Mouse (Mus musculus) hindbrain, postnatal 0 days (tissue): ENCODE results near the gene Vstm5. TPM values are rescaled to one million over a fixed set of nuclear protein-coding genes. Genes with fewer than 3 reads are reported as not detected.
"Not testable (repeated sequence)": the region's sequence is repeated elsewhere in the genome, so short reads cannot be mapped to it uniquely, and the experiment has no call there.

Source experiments
- ATAC-seq: fragments of 200-750 bp; cut with Nextera tagmentation; 2 replicates; pipeline ENCODE4 v1.8.0; 2017; ENCODE audit warnings: mild to moderate bottlenecking, moderate TSS enrichment, moderate library complexity
- DNase-seq: peaks from one replicate; pipeline ENCODE4 v3.0.0-alpha.2; 2015; ENCODE audit warnings: low spot score
- H3K27ac ChIP-seq: fragments of 300-500 bp; sonication (generic); 2 replicates; pipeline ENCODE4 v1.5.1; 2014; ENCODE audit warnings: mild to moderate bottlenecking
- H3K27me3 ChIP-seq: fragments of 300-500 bp; sonication (generic); 2 replicates; pipeline ENCODE4 v1.6.1; 2014; ENCODE audit warnings: low read length, mixed read lengths; ENCODE audit not compliant: insufficient read depth
- H3K36me3 ChIP-seq: fragments of 300-500 bp; sonication (generic); 2 replicates; pipeline ENCODE4 v1.6.1; 2014; ENCODE audit warnings: low read length, mixed read lengths; ENCODE audit not compliant: insufficient read depth
- H3K4me1 ChIP-seq: fragments of 300-500 bp; sonication (generic); 2 replicates; pipeline ENCODE4 v1.6.1; 2014; ENCODE audit warnings: antibody characterized with exemption, low read length, mixed read lengths; ENCODE audit not compliant: insufficient read depth
- H3K4me2 ChIP-seq: fragments of 300-500 bp; sonication (generic); 2 replicates; pipeline ENCODE4 v1.6.1; 2014; ENCODE audit warnings: low read depth, mild to moderate bottlenecking, low read length, moderate library complexity, mixed read lengths
- H3K4me3 ChIP-seq: fragments of 300-500 bp; sonication (generic); 2 replicates; pipeline ENCODE4 v1.5.1; 2014; ENCODE audit warnings: low read length
- H3K9ac ChIP-seq: fragments of 300-500 bp; sonication (generic); replicated peaks from 2 replicates; pipeline ENCODE4 v1.6.1; 2014; ENCODE audit warnings: mild to moderate bottlenecking, low read length, moderate library complexity, mixed read lengths
- H3K9me3 ChIP-seq: fragments of 300-500 bp; sonication (generic); 2 replicates; pipeline ENCODE4 v1.6.1; 2016; ENCODE audit warnings: low read length, mixed read lengths
- CTCF ChIP-seq: IDR thresholded peaks from 2 replicates; pipeline ENCODE4 v1.5.1; 2016; ENCODE audit warnings: antibody characterized with exemption, control low read depth, low read depth
- WGBS: fragments of 180-500 bp; shearing (Covaris S2); extraction: QIAGEN DNeasy Blood & Tissue Kit; methylation state at CpG from one replicate; pipeline ENCODE4 v1.1.7; 2014; 5-methylcytosine and 5-hydroxymethylcytosine counted together
- polyA plus RNA-seq: library from polyadenylated mRNA; unstranded; fragments of >200 nt; fragmentation: Nextera tagmentation; extraction: Ambion mirVana; gene quantifications from 2 replicates; pipeline ENCODE4 v1.2.1, GENCODE M21; 2015
- total RNA-seq: library from RNA; depleted of rRNA; stranded (reverse); fragments of >200 nt; gene quantifications from 2 replicates; pipeline ENCODE4 v1.2.3, GENCODE M21; 2014; rRNA removed

Gene Vstm5
- total RNA-seq: 31.4 and 36.0 TPM in 2 replicates
- 27.4 and 27.9 TPM in 2 replicates for polyA plus RNA-seq

- peaks cover 14% of the 10 kb centered on the region; the same call in 1 of the 2 replicates for H3K4me1 ChIP-seq
- peak within 1 kb of the TSS; percentile 46 for H3K27ac ChIP-seq
- no peaks in the 10 kb centered on the region for H3K27me3 ChIP-seq
- peak within 1 kb of the TSS; percentile 75 for H3K4me2 ChIP-seq
- peak; percentile 55 for TF ChIP-seq CTCF
- 5% methylated on average over 35 of the region's 35 CpGs for WGBS
- DNase-seq (peak; percentile 79), ATAC-seq (peak; percentile 91)
- peak within 1 kb of the TSS; percentile 70 for H3K9ac ChIP-seq
- H3K4me3 ChIP-seq: peak within 1 kb of the TSS; percentile 40
- H3K36me3 ChIP-seq: no peaks in the 10 kb centered on the region
- H3K9me3 ChIP-seq: no peaks in the 10 kb centered on the region
Measured at GRCm38 (mm10) chr9:15239042-15239925, at the start of gene Vstm5. Gene Vstm5, plus strand, starts transcription at chr9:15239045.

GRCm38 (mm10) chr9:15194806-15195205, 44.0 kb upstream of the Vstm5 start:
- DNase-seq, H3K27ac ChIP-seq, H3K4me1 ChIP-seq, H3K27me3 ChIP-seq, ATAC-seq, H3K4me2 ChIP-seq, H3K9me3 ChIP-seq, H3K9ac ChIP-seq, H3K4me3 ChIP-seq, H3K36me3 ChIP-seq: not testable (repeated sequence)
- 81% methylated on average over 10 of the region's 10 CpGs for WGBS

- WGBS: 92% methylated on average over 4 of the region's 4 CpGs
- H3K9me3 ChIP-seq: no peaks in the 10 kb centered on the region
Measured at GRCm38 (mm10) chr9:15206631-15207030, 32.2 kb upstream of the Vstm5 start.

DNA sequence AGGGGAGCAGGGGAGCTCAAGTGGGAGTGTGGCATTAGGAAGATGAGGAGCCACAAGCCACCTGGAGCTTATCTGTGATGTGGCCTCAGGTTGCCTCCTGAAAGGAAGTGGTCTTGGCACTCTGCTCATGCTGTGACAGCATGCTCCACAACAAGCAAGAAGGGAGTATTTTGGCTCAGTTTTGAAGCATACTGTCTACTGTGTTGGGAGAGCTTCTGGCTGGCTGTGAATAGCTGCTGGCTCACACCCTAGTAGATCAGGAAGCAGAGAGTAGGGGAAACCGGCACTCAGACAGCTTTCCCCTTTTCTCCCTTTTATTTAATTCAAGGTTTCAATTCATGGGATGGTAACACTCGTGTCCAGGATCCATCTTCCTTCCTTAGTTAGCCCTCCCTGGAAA, 29.5 kb upstream of the Vstm5 start:
- H3K36me3 ChIP-seq: no peaks in the 10 kb centered on the region
- no peak for TF ChIP-seq CTCF
- H3K9ac ChIP-seq: no peak overlapping the region
- WGBS: 53% methylated on average over 2 of the region's 2 CpGs
- DNase-seq (no peak), ATAC-seq (no peak)
- no peak overlapping the region for H3K27ac ChIP-seq
- no peaks in the 10 kb centered on the region for H3K9me3 ChIP-seq
- H3K4me1 ChIP-seq: no peaks in the 10 kb centered on the region
- H3K27me3 ChIP-seq: no peaks in the 10 kb centered on the region
- H3K4me2 ChIP-seq: no peak overlapping the region
- no peak overlapping the region for H3K4me3 ChIP-seq

More at GRCm38 (mm10) chr9:15206631-15207030, 32.2 kb upstream of the Vstm5 start:
- no peak overlapping the region for H3K27ac ChIP-seq
- H3K4me1 ChIP-seq: no peaks in the 10 kb centered on the region
- H3K27me3 ChIP-seq: no peaks in the 10 kb centered on the region
- no peak for TF ChIP-seq CTCF
- no peaks in the 10 kb centered on the region for H3K36me3 ChIP-seq
- no peak for DNase-seq
- ATAC-seq: no peak
- H3K4me3 ChIP-seq: no peak overlapping the region
- H3K4me2 ChIP-seq: no peak overlapping the region
- no peak overlapping the region for H3K9ac ChIP-seq

DNA sequence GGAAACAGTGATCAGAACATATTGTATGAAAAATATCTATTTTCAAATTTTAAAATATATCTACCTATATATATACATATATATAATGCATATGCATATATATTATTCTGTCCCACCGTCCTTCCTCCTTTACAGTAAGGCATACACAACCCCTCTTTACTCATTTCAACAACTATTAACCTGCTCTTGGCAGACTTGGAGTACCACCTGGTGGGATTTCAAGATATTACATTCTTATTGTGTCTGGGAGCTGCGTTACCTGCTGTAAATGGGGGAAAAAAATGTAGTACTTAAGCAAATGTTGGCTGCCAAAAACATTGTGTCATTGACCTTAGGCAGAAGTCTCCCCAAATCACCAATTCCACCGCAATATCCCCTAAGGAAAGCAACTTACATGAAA, 27.0 kb upstream of the Vstm5 start:
- DNase-seq (peak; percentile 56), ATAC-seq (no peak)
- Histone ChIP-seq H3K27me3 (no peaks in the 10 kb centered on the region), H3K4me1 (no peaks in the 10 kb centered on the region), H3K4me3 (no peak overlapping the region), H3K4me2 (no peak overlapping the region), H3K9ac (no peak overlapping the region), H3K27ac (no peak overlapping the region), H3K36me3 (no peaks in the 10 kb centered on the region), H3K9me3 (no peaks in the 10 kb centered on the region)
- peak; percentile 55 for TF ChIP-seq CTCF
- WGBS: 72% methylated on average over 3 of the region's 3 CpGs

DNA sequence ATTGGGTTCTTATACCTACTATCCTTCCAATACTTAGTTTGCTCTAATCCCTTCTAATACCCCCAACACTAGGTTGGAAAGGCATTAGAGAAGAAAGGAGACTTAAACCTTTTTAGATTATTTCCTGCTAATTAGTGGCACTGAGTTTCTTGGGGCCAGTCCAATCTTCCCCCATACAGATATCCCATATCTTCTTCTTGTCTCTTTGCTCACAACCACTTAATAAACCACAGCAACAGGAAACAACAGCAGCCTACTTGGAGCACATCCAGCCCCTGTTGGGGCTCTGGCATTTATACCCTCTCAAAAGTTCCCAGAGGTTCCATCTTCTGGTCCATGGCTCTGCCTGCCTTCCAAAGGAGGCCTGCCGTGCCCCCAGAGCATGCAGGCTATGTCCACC, 25.1 kb upstream of the Vstm5 start:
- H3K4me3 ChIP-seq: no peak overlapping the region
- no peak for DNase-seq
- H3K36me3 ChIP-seq: no peaks in the 10 kb centered on the region
- no peaks in the 10 kb centered on the region for H3K4me1 ChIP-seq
- H3K27me3 ChIP-seq: no peaks in the 10 kb centered on the region
- H3K27ac ChIP-seq: no peak overlapping the region
- no peaks in the 10 kb centered on the region for H3K9me3 ChIP-seq
- H3K4me2 ChIP-seq: no peak overlapping the region
- no peak for ATAC-seq
- 47% methylated on average over 1 of the region's 1 CpGs for WGBS
- H3K9ac ChIP-seq: no peak overlapping the region
- TF ChIP-seq CTCF: no peak

DNA sequence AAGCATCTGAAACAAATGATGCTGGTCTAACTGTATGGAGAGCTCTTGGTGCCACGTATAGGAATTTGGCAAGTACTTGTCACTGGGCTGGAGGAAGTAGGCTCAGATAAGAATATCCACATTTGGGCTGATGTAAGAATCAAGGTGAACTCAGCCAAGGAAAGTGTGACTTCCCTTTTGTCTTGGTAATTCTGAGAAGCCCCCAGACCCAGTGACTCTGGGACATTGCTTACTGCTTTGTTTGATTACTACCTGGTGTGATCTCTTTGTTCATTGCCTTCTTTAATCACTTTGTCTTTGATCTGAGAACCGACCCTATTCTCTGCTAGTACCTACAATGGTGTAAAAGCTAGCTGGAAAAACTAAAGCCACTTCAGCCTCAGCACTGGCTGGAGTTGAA, 13.9 kb upstream of the Vstm5 start:
- no peak for TF ChIP-seq CTCF
- Histone ChIP-seq H3K4me1 (no peaks in the 10 kb centered on the region), H3K4me2 (no peak overlapping the region), H3K9ac (no peak overlapping the region), H3K9me3 (no peaks in the 10 kb centered on the region), H3K36me3 (no peaks in the 10 kb centered on the region), H3K4me3 (no peak overlapping the region), H3K27ac (no peak overlapping the region), H3K27me3 (no peaks in the 10 kb centered on the region)
- ATAC-seq: no peak
- 47% methylated on average over 2 of the region's 2 CpGs for WGBS
- no peak for DNase-seq
